In genomic region chr11:94404641-94405260, GRCm38 (mm10) we compare ENCODE assay signal across 8 mouse cellular contexts. TPM values are rescaled to one million over a fixed set of nuclear protein-coding genes. Genes with fewer than 3 reads are reported as not detected.
DNase-seq lines count a peak whose midpoint lies in the region; ATAC-seq and TF ChIP-seq lines count a peak whose summit lies in the region.

No protein-coding gene starts in this region.

- peak; percentile 57 for DNase-seq in adrenal gland, adult 8-10 months
- peak; percentile 54 for DNase-seq in embryo, embryonic 11.5 days (ENCODE audit: low read depth, low spot score)
- DNase-seq in kidney, postnatal 10 days: peak; percentile 91
- peak; percentile 52 for DNase-seq in liver, embryonic 13.5 days
- DNase-seq in ovary, adult 18-20 months (ENCODE audit: low spot score): peak; percentile 45
- DNase-seq in thymus, adult 18-20 months: peak; percentile 32 to 44

- H3K27me3 ChIP-seq in C2C12 (ENCODE audit: control insufficient read depth, insufficient read depth, insufficient read length): peaks cover 5% of the 10 kb centered on the region
- peaks cover 43% of the 10 kb centered on the region; the same call in 1 of the 2 replicates for H3K27me3 ChIP-seq in liver, embryonic 13.5 days

- H3ac ChIP-seq in C2C12 (ENCODE audit: control insufficient read depth, insufficient read length, low read depth): no peak overlapping the region

- ATAC-seq in granulocyte monocyte progenitor cell, adult 5-6 weeks (replicated peaks; ENCODE audit: poor library complexity, severe bottlenecking): peak; percentile 97
- 0 out of 2 replicates have a peak, but pooled peaks have one; percentile 34 for ATAC-seq in liver, embryonic 13.5 days (ENCODE audit: low read depth)

- H3K4me1 ChIP-seq in liver, embryonic 13.5 days (replicated peaks): no peaks in the 10 kb centered on the region; the same call in 1 of the 2 replicates

- H3K79me3 ChIP-seq in C2C12 (ENCODE audit: low read depth): no peaks in the 10 kb centered on the region

- no peak overlapping the region for H3K9ac ChIP-seq in liver, embryonic 13.5 days

- H3K4me3 ChIP-seq in C2C12 (ENCODE audit: insufficient read depth, poor library complexity, severe bottlenecking): no peak overlapping the region
- H3K4me3 ChIP-seq in liver, embryonic 13.5 days (replicated peaks): no peak overlapping the region

- no peak overlapping the region for H3K4me2 ChIP-seq in liver, embryonic 13.5 days

- no peaks in the 10 kb centered on the region for H3K36me3 ChIP-seq in C2C12 (ENCODE audit: control insufficient read depth, insufficient read depth)
- H3K36me3 ChIP-seq in liver, embryonic 13.5 days: no peaks in the 10 kb centered on the region

- TF ChIP-seq CTCF in C2C12 (IDR thresholded peaks at IDR 0.05; ENCODE audit: control insufficient read depth, insufficient read depth, insufficient read length): peak; percentile 61

- 15% methylated on average over 11 of the region's 11 CpGs for WGBS in liver, embryonic 13.5 days (ENCODE audit: insufficient replicate concordance)

- no peaks in the 10 kb centered on the region for H3K79me2 ChIP-seq in C2C12 (ENCODE audit: control insufficient read depth, insufficient read depth)

- no peak overlapping the region for H3K27ac ChIP-seq in liver, embryonic 13.5 days

- no peaks in the 10 kb centered on the region for H3K9me3 ChIP-seq in liver, embryonic 13.5 days (replicated peaks)

TF ChIP-seq in C2C12, 6 proteins besides CTCF, POLR2A, EP300 and RAD21:
- TF ChIP-seq MAX (IDR thresholded peaks at IDR 0.05): no peak
- TF ChIP-seq MYOG (IDR thresholded peaks at IDR 0.05; ENCODE audit: control insufficient read depth, extremely low read depth, insufficient read length): no peak
- TF ChIP-seq CEBPB (IDR thresholded peaks at IDR 0.05; ENCODE audit: low read depth): no peak
- no peak for TF ChIP-seq MYOD1 (IDR thresholded peaks at IDR 0.05; ENCODE audit: control insufficient read depth, insufficient read length, low read depth)
- no peak for TF ChIP-seq USF1 (IDR thresholded peaks at IDR 0.05; ENCODE audit: low read depth)
- TF ChIP-seq FOSL1 (IDR thresholded peaks at IDR 0.05; ENCODE audit: insufficient read depth, low read length, poor library complexity, severe bottlenecking): no peak

RNA-seq across cellular contexts. Expression of gene Abcc3, which starts 12.0 kb away (rescaled TPM):
- polyA plus RNA-seq in C2C12 (2012; fragmentation: generic; extraction: Trizol): 0.41 TPM
- 10 to 100 TPM in 2 of 4 experiments, 1 to 10 TPM in 2; 4.7 to 15.0 (median 9.4) TPM for total RNA-seq in adrenal gland, adult 8-10 months (2022)
- 0.34 and 2.0 TPM in 2 replicates for total RNA-seq in granulocyte monocyte progenitor cell, adult 5-6 weeks (2014; fragmentation: Nextera tagmentation)
- 0.05 and 0.30 TPM in 2 replicates for total RNA-seq in granulocyte monocyte progenitor cell, adult 5-6 weeks (2017)
- polyA plus RNA-seq in liver, embryonic 13.5 days (2015; fragmentation: Nextera tagmentation; extraction: Ambion mirVana): 4.3 and 5.8 TPM in 2 replicates

Comparison
In these comparisons a context has a peak if more than half of its experiments do, and no peak if none do; other contexts are left out.
1. DNase-seq: peak in every context shown above with its lines; median percentile 91 in kidney, postnatal 10 days; 57 in adrenal gland, adult 8-10 months; 54 in embryo, embryonic 11.5 days; 52 in liver, embryonic 13.5 days; 45 in ovary, adult 18-20 months; 38 in thymus, adult 18-20 months.